Mouse (Mus musculus) thymus, postnatal 14 days (tissue): ENCODE data around the gene Iqch.

ENCODE experiments used
- DNase-seq: peaks from one replicate; pipeline ENCODE4 v3.0.0; 2021

The Iqch gene

DNA sequence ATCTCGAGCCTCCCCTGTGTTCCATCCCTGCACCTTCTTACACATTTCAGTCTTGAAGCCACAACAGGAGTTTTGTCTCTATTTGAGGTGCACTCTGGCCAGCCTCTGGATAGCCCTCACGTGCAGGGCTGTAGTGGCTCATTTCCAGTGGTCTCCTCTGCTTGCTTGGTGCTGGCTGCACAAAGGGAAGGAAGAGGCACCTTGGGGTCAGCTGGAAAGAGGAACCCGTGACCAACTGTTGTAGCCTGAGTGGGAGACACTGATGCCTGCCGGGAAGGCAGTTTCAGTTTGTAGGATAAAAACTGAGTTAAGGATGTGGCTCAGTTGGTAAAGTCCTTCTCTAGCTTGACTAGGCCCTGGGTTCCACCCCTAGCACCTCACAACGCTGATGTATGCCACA is 9.7 kb upstream of the Iqch start:
- no peak for DNase-seq

DNA sequence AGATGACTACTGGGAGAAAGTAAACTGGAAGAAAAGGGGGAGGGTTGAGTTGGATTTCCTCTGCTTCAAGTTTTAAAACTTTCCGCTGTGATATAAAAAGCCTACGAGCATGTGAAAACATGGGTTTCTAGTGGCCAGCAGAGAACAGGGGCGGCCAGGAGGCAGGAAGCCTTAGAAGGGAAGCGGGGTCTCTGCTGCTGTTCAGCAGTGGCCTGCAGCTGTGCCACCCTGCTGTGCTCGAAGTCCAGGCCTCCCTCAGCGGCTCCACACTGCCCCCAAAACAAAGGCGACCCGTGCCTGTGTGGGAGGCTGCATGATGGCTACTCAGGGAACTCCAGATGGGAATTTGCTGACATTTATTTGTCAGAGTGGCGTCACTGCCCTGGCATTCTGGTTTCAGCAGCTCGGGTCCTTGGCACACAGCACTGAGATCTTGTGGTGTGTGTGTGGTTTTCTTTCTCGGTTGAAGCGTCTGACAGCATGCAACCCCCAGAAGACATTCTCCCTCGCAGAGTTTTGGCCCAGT is 8.6 kb upstream of the Iqch start:
- DNase-seq, result peak; percentile 43

DNA sequence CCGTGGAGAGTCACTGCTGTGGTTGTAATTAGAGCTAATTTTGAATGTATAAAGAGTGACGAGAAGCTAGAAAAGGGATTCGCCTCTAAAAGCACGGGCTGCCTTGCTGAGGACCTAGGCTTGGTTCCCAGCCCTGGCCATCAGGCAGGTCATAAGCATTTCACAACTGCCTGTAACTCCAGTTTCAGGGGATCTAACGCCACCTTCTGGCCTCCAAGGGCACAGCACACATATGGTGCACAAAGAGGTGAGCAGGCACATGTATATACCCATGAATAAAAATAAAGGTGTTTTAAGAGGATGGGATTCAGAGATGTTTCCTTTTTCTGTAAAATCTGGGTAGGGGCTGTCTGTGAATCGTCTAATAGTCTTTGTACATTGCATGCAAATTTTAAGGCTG is 7.9 kb upstream of the Iqch start:
- no peak for DNase-seq

DNA sequence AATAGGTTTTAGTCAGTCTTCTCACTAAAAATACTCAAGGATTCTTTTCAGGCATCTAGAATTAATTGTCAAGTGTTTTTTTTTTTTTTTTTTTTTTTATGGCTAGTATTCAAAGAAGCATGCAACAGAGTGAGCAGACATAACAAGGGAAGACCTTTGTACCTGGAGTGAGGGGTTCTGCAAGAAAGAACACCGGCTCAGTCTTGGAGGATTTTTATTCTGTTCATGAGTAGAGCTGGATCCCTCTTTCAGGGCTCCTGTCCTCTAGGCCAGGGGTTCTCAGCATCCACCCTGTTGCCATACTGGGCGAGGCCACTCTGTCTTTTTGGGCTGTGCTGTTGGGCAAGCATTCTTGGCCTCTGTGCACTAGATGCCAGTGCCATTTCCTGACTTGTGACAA is 7.5 kb upstream of the Iqch start:
- no peak for DNase-seq

DNA sequence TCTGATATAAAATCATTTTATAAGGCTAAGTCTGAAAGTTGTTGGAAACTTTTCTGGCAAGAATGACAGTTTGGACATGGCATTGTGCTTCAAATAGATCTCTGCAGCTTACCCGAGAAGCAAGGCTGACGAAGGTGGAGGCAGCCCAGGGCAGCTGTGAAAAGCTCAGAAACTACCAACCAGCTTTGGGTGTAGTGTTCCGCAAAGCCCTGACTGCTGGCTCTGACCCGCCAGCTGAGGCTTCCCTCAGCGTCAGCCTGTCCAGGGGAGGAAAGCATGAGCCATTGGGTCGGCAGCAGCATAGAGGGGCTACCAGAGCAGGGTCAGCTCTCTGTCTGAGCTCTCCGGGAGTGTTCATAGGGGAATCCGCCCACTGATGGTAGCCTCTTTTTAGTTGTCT is 7.0 kb upstream of the Iqch start:
- DNase-seq, result no peak

DNA sequence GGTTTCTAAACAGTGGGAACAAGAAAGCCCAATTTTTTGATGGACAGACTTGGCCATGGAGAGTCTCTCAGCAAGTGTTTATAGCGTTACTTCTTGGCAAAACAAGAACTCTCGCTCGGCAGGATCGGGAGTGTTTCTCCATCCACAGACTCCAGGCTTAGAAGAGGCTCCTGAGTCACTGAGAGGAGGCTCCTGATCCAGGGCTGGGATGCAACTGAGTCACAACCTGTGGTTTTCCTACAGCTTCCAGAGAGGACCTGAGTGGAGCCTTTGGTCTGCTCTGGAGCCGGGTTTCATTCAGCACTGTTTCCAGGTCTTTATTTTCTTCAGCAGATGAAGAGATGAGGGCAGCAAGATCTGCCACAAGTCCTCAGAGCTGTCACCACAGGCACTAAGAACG is 5.7 kb upstream of the Iqch start:
- no peak for DNase-seq

DNA sequence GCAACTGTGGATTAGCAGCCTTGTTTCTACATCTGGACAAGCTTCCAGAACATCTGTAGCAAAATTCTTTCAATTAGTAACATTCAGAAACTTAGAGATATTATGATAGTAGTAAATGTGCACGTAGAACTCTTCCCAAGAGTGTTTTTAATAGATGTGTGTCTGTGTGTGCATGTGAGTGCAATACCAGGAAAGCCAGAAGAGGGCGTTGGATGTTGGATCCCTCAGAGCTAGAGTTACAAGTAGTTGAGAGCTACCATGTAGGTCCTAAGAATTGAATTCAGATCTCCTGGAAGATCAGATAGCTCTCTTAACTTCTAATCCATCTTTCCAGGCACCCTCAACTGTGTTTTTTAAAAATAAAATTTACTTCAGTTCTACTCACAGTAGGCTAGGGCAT is 4.3 kb upstream of the Iqch start:
- no peak for DNase-seq

DNA sequence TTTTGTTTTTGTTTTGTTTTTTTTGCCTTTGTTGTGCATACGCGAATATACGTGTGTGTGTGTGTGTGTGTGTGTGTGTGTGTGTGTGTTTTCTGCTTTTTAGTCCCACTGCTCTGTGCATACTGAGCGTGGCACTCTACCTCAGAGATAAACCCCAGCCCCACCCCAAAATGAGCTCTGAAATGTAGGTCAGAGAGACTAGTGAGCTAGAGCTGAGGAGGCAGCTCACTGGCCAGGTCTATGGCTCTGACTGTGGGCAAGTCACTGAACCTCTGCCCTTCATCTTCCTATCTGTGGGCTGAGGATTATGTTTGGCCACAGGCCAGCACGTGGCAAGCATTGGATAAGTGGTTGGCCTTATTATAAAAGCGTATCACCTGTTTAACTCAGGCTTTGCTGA is 1.6 kb upstream of the Iqch start:
- DNase-seq, result peak; percentile 72

DNA sequence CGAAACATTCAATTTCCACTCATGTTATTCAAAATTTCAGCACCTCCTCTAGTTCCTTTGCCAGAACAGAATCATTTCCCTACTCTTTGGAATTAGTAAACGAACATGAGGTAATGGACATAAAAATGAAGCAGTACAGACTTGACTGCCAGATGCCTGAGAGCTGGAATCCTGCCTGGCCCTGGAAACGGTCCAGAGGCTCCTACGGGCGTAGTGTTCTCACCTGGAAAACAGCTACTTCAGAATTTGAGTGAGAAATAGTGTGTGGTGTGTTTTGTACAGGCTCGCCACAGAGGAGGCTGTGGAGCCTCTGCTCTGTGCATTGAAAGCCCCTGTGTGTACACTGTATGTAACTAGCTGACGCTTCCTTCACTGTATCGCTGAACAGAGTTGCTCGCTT is 5.6 kb downstream of the Iqch start:
- DNase-seq, result no peak

DNA sequence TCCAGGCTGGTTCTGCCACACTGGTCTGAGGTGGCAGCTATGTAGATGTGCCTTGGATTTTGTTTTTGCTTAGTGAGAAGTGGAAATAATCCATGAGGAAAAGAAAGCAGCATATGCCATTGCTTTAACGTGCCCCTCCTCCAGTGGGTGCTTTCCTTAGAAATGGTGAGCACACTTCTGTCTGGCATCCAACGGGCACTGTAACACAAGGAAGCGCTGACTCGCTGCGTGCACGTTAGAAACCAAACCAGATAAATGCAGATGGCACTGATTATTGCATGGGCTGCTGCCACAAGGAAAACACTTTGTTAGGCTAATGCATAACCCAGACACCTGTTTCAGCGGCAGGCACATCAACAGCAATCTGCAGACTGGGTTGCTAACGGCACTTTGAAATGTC is 6.6 kb downstream of the Iqch start:
- no peak for DNase-seq

DNA sequence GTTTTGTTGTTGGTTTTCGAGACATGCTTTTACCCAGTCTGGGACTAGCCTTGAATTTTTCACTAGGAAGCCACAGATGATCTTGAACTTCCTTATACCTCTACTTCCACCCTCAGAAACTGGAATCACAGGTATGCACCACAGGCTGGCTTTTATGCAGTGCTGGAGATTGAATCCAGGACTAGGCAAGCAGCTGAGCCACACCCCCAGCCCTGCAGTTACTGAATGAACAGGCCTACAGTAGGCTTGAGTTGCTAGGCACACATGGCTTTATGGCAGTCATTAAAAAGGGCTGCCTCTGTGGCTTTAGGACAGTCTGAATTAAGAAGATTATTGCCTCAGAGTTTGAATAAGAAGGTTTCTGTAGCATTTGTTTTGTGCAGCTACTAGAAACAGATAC is 7.3 kb downstream of the Iqch start:
- DNase-seq, result no peak

DNA sequence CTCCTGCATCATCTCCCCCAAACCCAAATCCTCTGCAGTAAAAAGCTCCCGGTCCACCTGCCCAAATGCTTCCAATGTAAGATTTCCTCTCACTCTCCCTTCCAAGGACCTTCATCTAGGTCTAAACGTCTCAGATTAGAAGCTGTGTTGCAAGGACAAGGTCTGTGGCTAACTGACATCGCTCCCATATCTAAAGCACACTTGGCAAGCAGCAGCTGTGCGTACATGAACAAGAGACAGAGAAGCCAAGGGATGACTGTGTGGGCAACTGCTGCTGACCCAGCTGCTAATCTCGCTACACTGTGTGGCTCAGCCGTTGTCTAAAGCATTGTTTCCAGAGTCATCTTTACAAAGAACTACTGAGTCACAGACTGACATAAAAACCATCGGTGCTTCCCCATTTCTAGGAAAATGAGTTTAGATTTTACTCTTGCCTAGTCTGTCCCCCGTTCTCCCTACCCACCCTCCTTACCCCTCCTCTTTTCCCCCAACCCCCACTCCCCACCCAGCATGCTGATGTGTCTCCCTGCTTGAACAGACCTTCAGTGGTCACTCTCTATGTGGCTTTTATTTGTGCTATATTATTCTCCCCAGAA is 10.5 kb downstream of the Iqch start:
- DNase-seq, result no peak

DNA sequence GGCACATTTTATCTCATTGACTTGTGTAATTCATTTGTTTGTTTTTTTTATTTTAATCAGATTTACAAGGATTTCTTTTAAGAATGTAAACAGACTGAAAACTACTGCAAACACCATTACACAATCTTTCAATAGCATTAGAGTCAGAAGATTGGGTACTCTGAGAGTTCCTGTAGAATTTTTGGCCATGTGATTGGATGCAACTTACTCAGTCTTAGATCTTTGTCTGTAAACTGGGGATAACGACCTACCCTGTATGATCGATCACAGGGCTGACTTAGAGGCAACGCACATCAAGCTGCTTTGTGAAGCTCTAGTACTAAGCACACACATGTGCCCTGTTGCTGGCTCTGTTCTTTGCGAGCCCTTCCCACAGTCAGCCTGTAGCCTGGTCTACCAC is 11.7 kb downstream of the Iqch start:
- no peak for DNase-seq

DNA sequence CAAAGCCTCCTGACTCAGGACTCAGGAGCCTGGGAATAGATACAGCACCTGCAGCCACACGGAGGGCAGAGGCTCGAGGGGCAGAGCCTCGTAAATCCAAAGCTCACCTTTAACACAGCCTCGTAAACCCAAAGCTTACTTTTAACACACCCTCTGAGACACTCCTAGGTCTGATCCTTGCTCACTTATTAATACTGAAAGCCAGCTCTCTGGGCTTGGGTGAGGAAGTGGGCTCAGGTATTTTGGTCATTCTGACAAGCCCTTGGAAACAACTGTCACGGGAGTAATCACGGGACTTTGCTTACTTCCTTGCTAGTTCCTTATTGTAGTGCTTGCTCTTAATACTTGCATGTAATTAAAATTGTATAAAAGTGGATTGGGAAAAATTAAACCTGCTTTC is 13.1 kb downstream of the Iqch start:
- no peak for DNase-seq

DNA sequence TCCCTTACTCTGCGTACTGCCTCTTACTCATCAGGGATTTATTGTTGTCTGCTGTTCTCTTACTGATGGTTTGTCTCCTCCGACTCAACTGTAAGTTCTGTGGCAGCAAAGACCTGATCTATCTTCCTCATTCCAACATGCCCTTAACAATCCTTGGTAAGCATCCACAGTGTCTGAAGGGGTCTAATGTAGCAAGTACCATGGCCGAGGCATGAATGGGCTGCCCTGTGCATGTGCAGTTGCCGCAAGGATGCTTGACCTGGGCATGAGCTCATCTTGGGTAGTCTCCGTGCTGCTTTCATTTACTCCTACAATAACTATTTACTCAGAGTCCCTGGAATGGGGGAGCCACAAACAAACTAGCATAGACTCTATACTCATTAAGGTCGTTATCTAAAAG is 17.0 kb downstream of the Iqch start:
- DNase-seq, result no peak

DNA sequence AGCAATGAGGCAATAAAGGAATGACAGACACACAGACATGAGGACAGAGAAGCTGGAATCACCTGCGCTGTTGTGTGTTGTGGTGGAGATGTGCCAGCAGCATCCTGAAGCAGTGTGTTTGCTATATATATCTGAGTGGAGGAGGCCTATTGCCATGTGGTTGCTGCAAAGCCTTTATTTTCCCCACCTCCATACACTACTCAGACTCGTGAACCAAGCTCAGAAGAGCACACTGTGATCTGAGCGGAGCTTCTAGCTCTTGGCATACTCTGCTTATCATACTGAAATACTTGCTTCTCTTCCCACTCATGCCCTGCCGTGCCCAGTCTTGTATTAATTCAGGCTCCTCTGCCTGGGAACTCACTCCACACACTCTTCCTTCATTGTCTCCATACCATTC is 20.5 kb downstream of the Iqch start:
- no peak for DNase-seq

DNA sequence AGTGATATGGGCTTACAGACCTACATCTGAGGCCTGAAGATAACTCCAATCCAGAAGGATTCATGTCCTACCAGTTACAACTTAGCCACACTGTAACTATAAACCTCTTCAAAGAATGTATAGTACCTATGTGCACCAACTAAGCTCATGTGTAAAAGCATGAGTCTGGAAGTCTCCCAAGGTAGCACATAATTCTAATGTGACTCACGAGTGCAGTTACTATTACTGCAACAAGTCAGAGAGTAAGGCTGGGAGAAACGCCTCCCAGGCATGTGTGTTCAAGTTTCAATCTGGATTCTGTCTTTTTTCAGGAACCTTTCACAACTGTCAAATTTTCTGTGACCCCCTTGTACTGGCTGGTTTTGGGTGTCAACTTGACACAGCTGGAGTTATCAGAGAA is 22.2 kb downstream of the Iqch start:
- no peak for DNase-seq

DNA sequence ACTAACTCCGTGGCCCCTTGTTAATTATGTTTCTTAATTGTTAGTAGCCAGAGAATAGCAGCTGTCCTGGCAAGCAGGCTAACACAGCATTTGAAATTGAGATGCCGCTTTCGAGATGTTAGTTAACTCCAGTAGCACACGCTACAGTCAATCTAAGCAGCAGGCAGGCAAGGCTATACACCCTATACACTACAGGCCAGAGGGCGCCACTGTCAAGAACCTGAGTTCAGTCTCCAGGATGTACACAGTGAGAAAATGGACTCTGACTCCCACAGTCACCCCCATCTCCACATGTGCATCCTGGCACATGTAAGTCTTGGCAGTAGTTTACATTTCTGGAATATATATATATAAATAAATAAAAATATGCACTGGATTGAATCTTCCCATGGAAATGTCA is 22.6 kb downstream of the Iqch start:
- peak; percentile 41 for DNase-seq

DNA sequence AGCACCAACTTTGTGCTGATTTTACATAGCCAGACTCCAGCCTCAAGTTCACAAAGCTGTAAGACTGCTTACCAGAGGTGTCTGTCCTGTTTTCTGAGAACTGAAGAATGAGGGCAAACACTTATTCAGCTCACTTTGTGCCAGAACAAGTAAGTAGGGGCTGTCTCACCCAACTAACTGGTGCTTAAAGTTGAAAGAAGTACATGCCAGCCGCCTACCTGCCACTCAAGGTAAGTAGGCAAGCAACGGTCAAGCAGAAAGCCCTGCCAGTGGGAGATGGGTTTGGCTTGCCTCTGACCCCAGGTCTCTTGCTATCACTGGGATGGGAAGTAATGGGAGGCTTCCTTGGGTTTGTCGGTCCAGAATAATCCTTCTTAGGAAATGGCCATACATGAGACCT is 24.8 kb downstream of the Iqch start:
- DNase-seq, result no peak

DNA sequence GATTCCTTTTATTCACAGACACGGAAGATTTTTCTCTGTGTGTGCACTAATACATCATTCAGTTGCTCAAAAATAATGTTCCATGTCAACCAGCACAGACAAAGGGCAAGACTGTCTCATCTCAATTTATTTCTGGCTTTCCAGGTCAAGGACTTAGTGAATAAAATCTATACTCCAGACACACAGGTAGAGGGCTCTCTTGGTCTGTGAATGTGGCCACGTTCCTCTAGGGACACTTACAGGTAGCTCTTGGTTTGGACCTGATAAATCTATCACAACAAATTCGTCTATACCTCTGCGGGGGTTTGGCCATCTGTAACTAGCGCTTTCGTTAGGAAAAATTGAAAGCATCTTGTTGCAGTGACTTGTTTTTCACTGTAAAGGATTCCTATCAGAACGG is 29.4 kb downstream of the Iqch start:
- no peak for DNase-seq

DNA sequence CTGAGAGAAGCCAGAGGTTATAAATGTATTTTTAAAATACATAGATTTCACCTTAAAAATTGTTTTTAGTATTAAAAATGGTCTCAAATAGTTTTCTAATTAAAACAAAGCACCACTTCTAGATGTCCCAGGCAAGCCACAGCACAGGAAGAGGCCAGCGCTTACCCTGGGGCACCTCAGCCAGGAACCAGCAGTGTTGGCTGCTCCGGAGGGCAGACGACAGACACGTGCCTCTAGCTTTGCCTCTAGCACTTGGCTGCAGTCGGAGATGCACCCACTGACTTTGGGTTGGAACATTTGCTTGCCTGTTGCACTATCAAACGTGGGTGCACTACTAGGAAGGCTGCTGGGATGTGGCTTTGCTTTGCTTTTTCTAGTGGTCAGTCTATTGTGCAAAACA is 30.4 kb downstream of the Iqch start:
- peak; percentile 24 for DNase-seq

DNA sequence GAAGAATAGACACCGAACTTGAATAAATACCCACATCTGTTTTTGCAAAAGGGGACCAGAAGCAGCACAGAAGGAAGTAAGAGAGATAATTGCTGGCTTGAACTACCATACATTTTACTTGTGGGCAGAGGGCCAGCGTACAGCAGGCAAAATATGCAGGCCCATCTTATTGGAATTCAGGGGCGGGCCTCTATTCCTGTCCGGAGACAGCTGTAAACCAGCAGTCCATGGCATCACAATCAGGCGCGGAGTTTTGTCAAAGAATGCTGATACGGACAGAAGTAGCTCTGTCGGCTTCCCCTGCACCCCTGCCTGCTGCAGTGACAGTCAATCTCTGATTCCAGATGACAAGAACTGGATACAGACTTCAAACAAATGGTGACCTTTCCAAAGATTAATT is 33.5 kb downstream of the Iqch start:
- no peak for DNase-seq

DNA sequence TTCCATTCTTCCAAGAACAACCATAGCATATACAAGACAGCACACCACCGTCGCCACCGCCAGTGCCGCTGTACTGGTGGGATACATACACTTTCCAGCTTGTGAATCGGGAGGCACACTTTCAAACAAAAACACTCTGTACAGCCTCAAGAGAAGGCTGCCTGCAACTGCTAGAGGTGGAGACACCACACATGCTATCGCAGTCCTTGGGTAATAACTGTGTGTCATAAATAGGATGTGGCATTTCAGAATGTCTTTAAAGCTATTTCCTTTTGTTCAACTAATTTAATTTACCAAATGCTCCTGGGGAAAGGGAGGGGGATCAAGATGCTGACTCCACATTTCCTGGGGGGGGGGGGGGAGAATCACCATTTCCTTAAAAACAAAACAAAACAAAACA is 34.0 kb downstream of the Iqch start:
- no peak for DNase-seq

DNA sequence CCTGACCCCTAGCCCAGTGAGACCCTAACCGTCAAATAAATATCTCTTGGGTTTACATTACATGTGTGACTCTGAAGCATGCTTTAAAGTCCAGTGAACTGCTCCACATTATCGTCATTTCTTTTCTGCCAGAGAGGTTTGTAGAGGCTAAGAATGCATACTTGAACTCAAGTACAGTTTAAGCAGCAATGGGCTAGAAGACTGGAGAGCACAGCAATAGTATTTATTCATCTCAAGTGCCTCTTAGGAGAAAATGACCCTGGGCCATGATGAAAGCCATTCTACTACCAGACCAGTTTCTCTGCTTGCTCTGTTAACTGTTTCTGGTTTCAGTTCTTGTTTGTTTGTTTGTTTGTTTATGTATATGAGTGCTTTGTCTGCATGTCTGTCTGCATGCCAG is 38.9 kb downstream of the Iqch start:
- no peak for DNase-seq

DNA sequence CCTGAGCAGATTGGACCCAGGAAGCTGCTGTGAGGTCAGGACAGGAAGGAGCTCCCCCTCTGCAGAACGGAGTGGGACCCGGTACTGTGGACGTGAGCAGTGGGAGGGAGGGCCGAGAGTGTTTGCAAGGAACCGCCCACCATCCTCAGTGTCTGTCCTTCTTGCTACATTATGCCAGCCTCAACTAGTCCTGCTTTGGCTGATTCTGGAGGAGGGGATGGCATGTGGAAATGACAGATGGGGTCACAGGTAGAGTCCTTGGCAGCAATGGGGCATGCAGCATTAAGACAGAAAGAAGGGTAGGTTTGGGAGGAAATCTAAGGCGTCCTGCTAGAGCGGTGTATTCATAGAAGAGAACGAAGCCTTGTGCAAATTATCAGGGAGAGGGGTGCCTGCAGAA is 40.4 kb downstream of the Iqch start:
- DNase-seq, result peak; percentile 27

DNA sequence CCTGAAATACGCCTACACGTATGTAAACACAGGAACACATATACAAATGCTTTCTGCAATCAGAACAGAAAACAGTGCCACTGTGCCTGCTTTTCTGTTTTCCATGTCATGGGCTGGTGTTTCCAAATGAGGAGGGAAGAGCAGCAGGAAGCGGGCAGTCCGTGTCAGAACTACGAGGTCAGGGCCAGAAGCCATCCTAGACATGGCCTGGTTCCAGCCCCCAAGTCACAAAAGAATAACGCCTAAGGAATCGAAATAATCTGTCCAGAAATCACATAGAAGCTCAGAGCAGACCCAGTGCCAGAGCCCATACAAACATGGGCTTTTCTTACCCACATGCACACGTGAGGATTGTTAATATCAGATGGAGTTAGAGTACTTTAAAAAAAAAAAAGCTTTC is 45.4 kb downstream of the Iqch start:
- DNase-seq, result no peak
